Mouse (Mus musculus) midbrain, embryonic 16.5 days (tissue): ENCODE data around the gene Armt1. TPM values are rescaled to one million over a fixed set of nuclear protein-coding genes. Genes with fewer than 3 reads are reported as not detected.

Source experiments
- ATAC-seq: fragments of 200-750 bp; cut with Nextera tagmentation; 2 replicates; pipeline ENCODE4 v1.8.0; 2017; ENCODE audit warnings: moderate TSS enrichment
- H3K27ac ChIP-seq: fragments of 300-500 bp; sonication (generic); 2 replicates; pipeline ENCODE4 v1.5.1; 2014; ENCODE audit warnings: mild to moderate bottlenecking, low read length, mixed read lengths
- H3K27me3 ChIP-seq: fragments of 300-500 bp; sonication (generic); 2 replicates; pipeline ENCODE4 v1.6.1; 2014; ENCODE audit warnings: low read depth, low read length, mixed read lengths; ENCODE audit not compliant: control insufficient read depth, insufficient read depth
- H3K36me3 ChIP-seq: fragments of 300-500 bp; sonication (generic); 2 replicates; pipeline ENCODE4 v1.6.1; 2014; ENCODE audit warnings: mild to moderate bottlenecking, low read length, moderate library complexity, mixed read lengths; ENCODE audit not compliant: control insufficient read depth, insufficient read depth
- H3K4me1 ChIP-seq: fragments of 300-500 bp; sonication (generic); 2 replicates; pipeline ENCODE4 v1.6.1; 2014; ENCODE audit warnings: mild to moderate bottlenecking, low read length, mixed read lengths; ENCODE audit not compliant: control insufficient read depth, insufficient read depth
- H3K4me2 ChIP-seq: fragments of 300-500 bp; sonication (generic); 2 replicates; pipeline ENCODE4 v1.6.1; 2014; ENCODE audit warnings: mild to moderate bottlenecking, low read length, mixed read lengths
- H3K4me3 ChIP-seq: fragments of 300-500 bp; sonication (generic); 2 replicates; pipeline ENCODE4 v1.5.1; 2014; ENCODE audit warnings: low read depth, mild to moderate bottlenecking, low read length, moderate library complexity, mixed read lengths
- H3K9ac ChIP-seq: fragments of 300-500 bp; sonication (generic); 2 replicates; pipeline ENCODE4 v1.6.1; 2014; ENCODE audit warnings: low read depth, low read length, mixed read lengths
- H3K9me3 ChIP-seq: fragments of 300-500 bp; sonication (generic); replicated peaks from 2 replicates; pipeline ENCODE4 v1.6.1; 2014; ENCODE audit warnings: mild to moderate bottlenecking, low read length, mixed read lengths; ENCODE audit not compliant: control insufficient read depth, poor library complexity, severe bottlenecking
- WGBS: fragments of 180-500 bp; shearing (Covaris S2); extraction: QIAGEN DNeasy Blood & Tissue Kit; methylation state at CpG from one replicate; pipeline ENCODE4 v1.1.7; 2014; 5-methylcytosine and 5-hydroxymethylcytosine counted together
- polyA plus RNA-seq: library from polyadenylated mRNA; unstranded; fragments of >200 nt; fragmentation: Nextera tagmentation; extraction: Ambion mirVana; gene quantifications from 2 replicates; pipeline ENCODE4 v1.2.1, GENCODE M21; 2015

The Armt1 gene
- polyA plus RNA-seq, 1 experiment from 2014 or later: 10.8 TPM

GRCm38 (mm10) chr10:4473591-4473993, 41.3 kb downstream of the Armt1 start:
- no peak overlapping the region for H3K9ac ChIP-seq
- H3K4me3 ChIP-seq: no peak overlapping the region
- H3K36me3 ChIP-seq: no peaks in the 10 kb centered on the region
- ATAC-seq: no peak
- WGBS: 92% methylated on average over 11 of the region's 11 CpGs
- no peaks in the 10 kb centered on the region for H3K9me3 ChIP-seq
- no peaks in the 10 kb centered on the region for H3K27me3 ChIP-seq
- H3K27ac ChIP-seq: no peak overlapping the region
- no peaks in the 10 kb centered on the region for H3K4me1 ChIP-seq
- H3K4me2 ChIP-seq: no peak overlapping the region

GRCm38 (mm10) chr10:4475431-4475830, 43.2 kb downstream of the Armt1 start:
- 86% methylated on average over 3 of the region's 3 CpGs for WGBS
- no peaks in the 10 kb centered on the region for H3K9me3 ChIP-seq
- H3K9ac ChIP-seq: no peak overlapping the region
- H3K4me2 ChIP-seq: no peak overlapping the region
- H3K4me3 ChIP-seq: no peak overlapping the region
- no peak for ATAC-seq
- H3K36me3 ChIP-seq: no peaks in the 10 kb centered on the region
- H3K27ac ChIP-seq: no peak overlapping the region
- no peaks in the 10 kb centered on the region for H3K27me3 ChIP-seq
- H3K4me1 ChIP-seq: no peaks in the 10 kb centered on the region

- Histone ChIP-seq H3K27ac (no peak overlapping the region), H3K36me3 (no peaks in the 10 kb centered on the region), H3K4me1 (no peaks in the 10 kb centered on the region), H3K4me3 (no peak overlapping the region), H3K9me3 (no peaks in the 10 kb centered on the region), H3K4me2 (no peak overlapping the region), H3K27me3 (no peaks in the 10 kb centered on the region), H3K9ac (no peak overlapping the region)
- ATAC-seq: no peak
- 96% methylated on average over 5 of the region's 5 CpGs for WGBS
Observed at GRCm38 (mm10) chr10:4476604-4477003, 44.3 kb downstream of the Armt1 start.

DNA sequence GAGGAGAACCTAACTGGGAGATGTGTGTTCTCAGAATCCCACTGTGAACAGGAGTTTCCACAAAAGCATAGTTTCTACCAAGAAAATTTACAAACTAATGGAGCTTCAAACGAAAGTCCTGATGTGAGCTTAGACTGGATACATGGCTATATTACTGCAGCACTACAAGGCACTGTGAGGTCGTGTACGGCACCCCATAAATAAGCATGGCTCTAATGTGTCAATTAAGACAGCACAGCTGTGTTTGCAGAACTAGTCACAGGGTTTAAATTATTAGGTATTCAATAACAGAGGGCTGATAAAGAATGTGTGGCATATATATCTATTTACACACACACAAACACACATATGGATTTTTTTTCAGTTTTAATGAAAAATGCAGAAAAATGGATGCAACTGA, 48.7 kb downstream of the Armt1 start:
- no peaks in the 10 kb centered on the region for H3K36me3 ChIP-seq
- no peak for ATAC-seq
- no peaks in the 10 kb centered on the region for H3K27me3 ChIP-seq
- H3K4me3 ChIP-seq: no peak overlapping the region
- no peaks in the 10 kb centered on the region for H3K4me1 ChIP-seq
- H3K9ac ChIP-seq: no peak overlapping the region
- no peaks in the 10 kb centered on the region for H3K9me3 ChIP-seq
- 81% methylated on average over 3 of the region's 3 CpGs for WGBS
- no peak overlapping the region for H3K4me2 ChIP-seq
- H3K27ac ChIP-seq: no peak overlapping the region

DNA sequence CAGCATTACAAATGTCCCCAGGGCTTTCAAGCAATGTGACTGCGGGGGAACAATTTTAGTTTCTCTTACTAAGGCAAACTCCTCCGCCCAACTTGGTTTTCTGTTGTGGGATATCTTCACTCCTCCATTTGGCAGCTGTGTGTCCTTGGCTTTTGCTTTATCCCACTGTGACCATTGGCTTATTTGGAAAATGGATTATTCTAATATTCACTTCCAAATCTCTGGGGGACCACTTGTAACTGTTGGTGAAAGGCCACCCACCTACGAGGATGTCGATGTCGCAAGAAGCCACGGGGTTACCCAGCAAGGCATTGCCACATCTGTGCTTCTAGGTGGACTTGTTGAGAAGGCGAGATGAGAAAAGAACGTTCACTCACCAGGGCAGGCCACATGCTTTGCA, 49.4 kb downstream of the Armt1 start:
- no peaks in the 10 kb centered on the region for H3K36me3 ChIP-seq
- no peaks in the 10 kb centered on the region for H3K27me3 ChIP-seq
- no peaks in the 10 kb centered on the region for H3K9me3 ChIP-seq
- H3K4me1 ChIP-seq: no peaks in the 10 kb centered on the region
- no peak overlapping the region for H3K4me3 ChIP-seq
- no peak overlapping the region for H3K9ac ChIP-seq
- H3K27ac ChIP-seq: no peak overlapping the region
- WGBS: 89% methylated on average over 8 of the region's 8 CpGs
- no peak overlapping the region for H3K4me2 ChIP-seq
- ATAC-seq: no peak

- Histone ChIP-seq H3K4me2 (no peak within 1 kb of the TSS), H3K36me3 (no peaks in the 10 kb centered on the region)
Observed at GRCm38 (mm10) chr10:4482355-4482754, 50.1 kb downstream of the Armt1 start, which contains the start of gene Ccdc170. Gene Ccdc170 (plus strand): TSS chr10:4482502.

GRCm38 (mm10) chr10:4483848-4484247, 51.6 kb downstream of the Armt1 start:
- 89% methylated on average over 1 of the region's 1 CpGs for WGBS
- Histone ChIP-seq H3K4me2 (no peak overlapping the region), H3K27me3 (no peaks in the 10 kb centered on the region), H3K9me3 (no peaks in the 10 kb centered on the region), H3K4me3 (no peak overlapping the region), H3K9ac (no peak overlapping the region), H3K4me1 (no peaks in the 10 kb centered on the region), H3K27ac (no peak overlapping the region), H3K36me3 (no peaks in the 10 kb centered on the region)
- no peak for ATAC-seq

More at GRCm38 (mm10) chr10:4482355-4482754, 50.1 kb downstream of the Armt1 start, which contains the start of gene Ccdc170:
- Histone ChIP-seq H3K4me3 (no peak within 1 kb of the TSS), H3K4me1 (no peaks in the 10 kb centered on the region), H3K27me3 (no peaks in the 10 kb centered on the region), H3K9me3 (no peaks in the 10 kb centered on the region), H3K9ac (no peak within 1 kb of the TSS), H3K27ac (no peak within 1 kb of the TSS)
- WGBS: 29% methylated on average over 11 of the region's 11 CpGs
- no peak; the same call in 1 of the 2 replicates for ATAC-seq

- H3K9ac ChIP-seq: no peak overlapping the region
- H3K27me3 ChIP-seq: no peaks in the 10 kb centered on the region
- H3K4me2 ChIP-seq: no peak overlapping the region
- ATAC-seq: no peak
- H3K4me1 ChIP-seq: no peaks in the 10 kb centered on the region
- 83% methylated on average over 9 of the region's 9 CpGs for WGBS
- H3K27ac ChIP-seq: no peak overlapping the region
- no peak overlapping the region for H3K4me3 ChIP-seq
- no peaks in the 10 kb centered on the region for H3K9me3 ChIP-seq
- H3K36me3 ChIP-seq: no peaks in the 10 kb centered on the region
Observed at GRCm38 (mm10) chr10:4484986-4485385, 52.7 kb downstream of the Armt1 start.

DNA sequence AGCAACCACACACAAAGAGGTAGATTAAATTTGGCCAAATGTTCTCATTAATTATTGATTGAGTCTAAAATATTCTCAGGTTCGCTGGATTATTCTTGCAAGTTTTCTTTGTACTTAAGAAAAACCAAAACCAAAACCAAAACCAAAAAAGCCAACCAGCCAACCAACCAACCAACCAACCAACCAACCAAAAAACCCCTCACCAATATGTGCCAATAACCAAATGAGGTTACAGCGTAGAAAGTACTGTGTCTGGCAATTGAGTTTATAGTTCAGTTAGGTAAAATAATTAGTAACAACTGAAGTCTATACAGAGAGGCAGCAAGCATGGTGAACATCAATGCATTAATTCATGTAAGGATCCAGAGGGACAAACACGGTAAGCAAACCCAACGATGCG, 57.6 kb downstream of the Armt1 start:
- Histone ChIP-seq H3K27me3 (no peaks in the 10 kb centered on the region), H3K9me3 (no peaks in the 10 kb centered on the region), H3K36me3 (no peaks in the 10 kb centered on the region), H3K4me3 (no peak overlapping the region), H3K4me2 (no peak overlapping the region), H3K4me1 (no peaks in the 10 kb centered on the region), H3K9ac (no peak overlapping the region), H3K27ac (no peak overlapping the region)
- no peak for ATAC-seq
- WGBS: 74% methylated on average over 5 of the region's 5 CpGs
